8 mouse cellular contexts compared by ENCODE assay signal in the genomic region with DNA sequence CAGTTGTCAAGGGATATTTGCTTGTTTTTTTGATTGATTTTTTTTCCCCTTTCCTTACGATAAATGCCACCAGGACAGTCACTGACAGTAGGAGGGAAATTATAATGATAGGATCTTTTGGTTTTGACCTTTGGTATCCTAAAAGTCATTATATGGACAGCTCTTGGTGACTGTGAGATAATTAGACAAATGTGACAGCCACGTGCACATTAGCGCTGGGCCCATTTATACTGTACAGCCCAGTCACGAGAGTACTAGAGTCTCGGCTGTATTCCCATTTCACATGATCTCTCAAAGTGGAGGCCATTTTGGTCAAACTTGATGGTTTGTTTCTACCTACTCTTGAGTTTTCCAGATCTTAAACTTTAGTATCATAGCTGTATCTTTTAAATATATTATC. TPM values are rescaled to one million over a fixed set of nuclear protein-coding genes. Genes with fewer than 3 reads are reported as not detected.
A peak's percentile ranks its signal among the peaks of the same experiment; 100 is the strongest.
DNase-seq lines count a peak whose midpoint lies in the region; ATAC-seq and TF ChIP-seq lines count a peak whose summit lies in the region.

No protein-coding gene starts in this region.

- ATAC-seq in heart, embryonic 11.5 days (replicated peaks; ENCODE audit: insufficient number of reproducible peaks, low FRiP score, low TSS enrichment): no peak
- ATAC-seq in forebrain, embryonic 15.5 days (replicated peaks): no peak
- ATAC-seq in liver, embryonic 15.5 days (ENCODE audit: insufficient read depth): no peak

- H3K4me2 ChIP-seq in heart, embryonic 11.5 days: peak overlapping the region; percentile 82
- peak overlapping the region; percentile 93 for H3K4me2 ChIP-seq in forebrain, embryonic 15.5 days (replicated peaks)
- H3K4me2 ChIP-seq in liver, embryonic 15.5 days: peak overlapping the region; percentile 85

- no peak for TF ChIP-seq CTCF in E14TG2a.4 (conservative IDR thresholded peaks at IDR 0.05; ENCODE audit: low read length)

- no peak for DNase-seq in heart, adult 11 months
- no peak for DNase-seq in cerebellum, postnatal 14 days
- no peak for DNase-seq in cerebellum, adult 11-12 months
- no peak for DNase-seq in right cerebral cortex, postnatal 36 days (ENCODE audit: low spot score in 2 of 2)

- peaks cover 5% of the 10 kb centered on the region for H3K4me1 ChIP-seq in heart, embryonic 11.5 days (ENCODE audit: control insufficient read depth, insufficient read depth, low read length)
- H3K4me1 ChIP-seq in E14TG2a.4 (replicated peaks; ENCODE audit: low read depth, low read length): peaks cover 15% of the 10 kb centered on the region
- H3K4me1 ChIP-seq in forebrain, embryonic 15.5 days: peaks cover 24% of the 10 kb centered on the region
- peaks cover 17% of the 10 kb centered on the region for H3K4me1 ChIP-seq in liver, embryonic 15.5 days (replicated peaks)

- WGBS in heart, embryonic 11.5 days (ENCODE audit: insufficient replicate concordance): 66% methylated on average over 5 of the region's 5 CpGs
- WGBS in forebrain, embryonic 15.5 days: 53% methylated on average over 5 of the region's 5 CpGs
- WGBS in liver, embryonic 15.5 days (ENCODE audit: insufficient replicate concordance): 50% methylated on average over 5 of the region's 5 CpGs

- peak overlapping the region; percentile 85 for H3K4me3 ChIP-seq in heart, embryonic 11.5 days (ENCODE audit: low read depth, low read length)
- peak overlapping the region; percentile 87 for H3K4me3 ChIP-seq in E14TG2a.4 (replicated peaks; ENCODE audit: low read length)
- H3K4me3 ChIP-seq in forebrain, embryonic 15.5 days: peak overlapping the region; percentile 69
- H3K4me3 ChIP-seq in liver, embryonic 15.5 days (replicated peaks): peak overlapping the region; percentile 82

- no peaks in the 10 kb centered on the region for H3K9me3 ChIP-seq in heart, embryonic 11.5 days (replicated peaks; ENCODE audit: control insufficient read depth, low read length)
- no peaks in the 10 kb centered on the region for H3K9me3 ChIP-seq in E14TG2a.4 (ENCODE audit: low read length)
- H3K9me3 ChIP-seq in forebrain, embryonic 15.5 days: no peaks in the 10 kb centered on the region
- H3K9me3 ChIP-seq in liver, embryonic 15.5 days (replicated peaks): no peaks in the 10 kb centered on the region

- H3K36me3 ChIP-seq in heart, embryonic 11.5 days (ENCODE audit: control insufficient read depth, insufficient read depth, low read length): no peaks in the 10 kb centered on the region
- no peaks in the 10 kb centered on the region for H3K36me3 ChIP-seq in E14TG2a.4 (ENCODE audit: insufficient read depth, low read length)
- no peaks in the 10 kb centered on the region for H3K36me3 ChIP-seq in forebrain, embryonic 15.5 days
- no peaks in the 10 kb centered on the region for H3K36me3 ChIP-seq in liver, embryonic 15.5 days (replicated peaks)

- no peak overlapping the region; the same call in 1 of the 2 replicates for H3K27ac ChIP-seq in heart, embryonic 11.5 days (ENCODE audit: low read depth, low read length)
- H3K27ac ChIP-seq in forebrain, embryonic 15.5 days (replicated peaks): no peak overlapping the region
- no peak overlapping the region for H3K27ac ChIP-seq in liver, embryonic 15.5 days (replicated peaks)

- no peaks in the 10 kb centered on the region for H3K27me3 ChIP-seq in heart, embryonic 11.5 days (ENCODE audit: control insufficient read depth, insufficient read depth, low read length)
- peaks cover 16% of the 10 kb centered on the region for H3K27me3 ChIP-seq in E14TG2a.4 (ENCODE audit: insufficient read depth, low read length)
- H3K27me3 ChIP-seq in forebrain, embryonic 15.5 days: no peaks in the 10 kb centered on the region
- no peaks in the 10 kb centered on the region for H3K27me3 ChIP-seq in liver, embryonic 15.5 days

- no peak overlapping the region for H3K9ac ChIP-seq in heart, embryonic 11.5 days (ENCODE audit: low read depth, low read length)
- H3K9ac ChIP-seq in forebrain, embryonic 15.5 days (replicated peaks): no peak overlapping the region
- no peak overlapping the region for H3K9ac ChIP-seq in liver, embryonic 15.5 days

RNA-seq across cellular contexts. Expression of a gene that starts 1.4 kb away (rescaled TPM):
- 30.2 and 37.2 TPM in 2 replicates for polyA plus RNA-seq in heart, embryonic 11.5 days (2014; fragmentation: Nextera tagmentation; extraction: Ambion mirVana)
- 34.1 and 40.3 TPM in 2 replicates for polyA plus RNA-seq in forebrain, embryonic 15.5 days (2015; fragmentation: Nextera tagmentation; extraction: Ambion mirVana)
- 6.0 and 6.7 TPM in 2 replicates for polyA plus RNA-seq in liver, embryonic 15.5 days (2015; fragmentation: Nextera tagmentation; extraction: Ambion mirVana)
